Mouse (Mus musculus) gonadal fat pad, adult 2 months (tissue): ENCODE results near the gene Ticrr. TPM values are rescaled to one million over a fixed set of nuclear protein-coding genes. Genes with fewer than 3 reads are reported as not detected.

ENCODE experiments used
- DNase-seq: peaks from one replicate; pipeline ENCODE4 v3.0.0-alpha.2; 2012; ENCODE audit warnings: low read depth
- polyA plus RNA-seq: library from polyadenylated mRNA; depleted of rRNA; stranded (reverse); fragments of >200 nt; gene quantifications from 2 replicates; pipeline ENCODE4 v1.2.3, GENCODE M21; 2012; rRNA removed

Gene Ticrr
- polyA plus RNA-seq, 1 experiment: 0.20 TPM

DNA sequence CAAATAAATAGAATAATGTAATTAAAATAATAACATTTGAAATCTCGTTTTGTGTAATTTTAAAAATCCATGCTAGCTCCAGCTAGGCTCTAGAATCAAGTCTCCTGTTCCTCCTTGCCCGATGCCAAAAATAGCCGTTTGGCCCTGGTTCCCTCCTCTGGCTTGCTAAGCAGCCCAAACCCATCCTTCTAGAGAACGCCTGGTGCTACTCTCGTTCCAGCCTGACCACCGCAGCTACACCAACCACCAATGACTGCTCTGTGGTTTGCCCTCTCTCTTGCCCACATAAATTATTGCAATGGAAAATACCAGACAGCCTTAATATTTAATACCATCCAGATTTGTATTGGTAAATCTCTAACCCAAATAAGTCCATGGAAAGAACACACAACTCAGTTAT lies 87.7 kb downstream of the Ticrr start:
- DNase-seq: no peak

Other genes starting within 250 kb of the Ticrr start
- gene Polg, start 193.8 kb upstream of the Ticrr start, polyA plus RNA-seq: 40.7 and 50.3 TPM in 2 replicates
- gene Rhcg, start 42.5 kb upstream of the Ticrr start, polyA plus RNA-seq: 272 and 356 TPM in 2 replicates
- gene Kif7, start 55.5 kb downstream of the Ticrr start, polyA plus RNA-seq: 2.5 and 3.3 TPM in 2 replicates
- 1,005 and 1,059 TPM in 2 replicates for gene Plin1, start 72.7 kb downstream of the Ticrr start, polyA plus RNA-seq
- gene Pex11a, start 82.9 kb downstream of the Ticrr start, polyA plus RNA-seq: 34.3 and 44.7 TPM in 2 replicates
- 3.9 and 6.7 TPM in 2 replicates for gene Wdr93, start 83.0 kb downstream of the Ticrr start, polyA plus RNA-seq
- 0.55 and 1.4 TPM in 2 replicates for gene Mesp1, start 133.6 kb downstream of the Ticrr start, polyA plus RNA-seq
- gene Mesp2, start 150.5 kb downstream of the Ticrr start, polyA plus RNA-seq: 1.6 and 2.1 TPM in 2 replicates
- gene Anpep, start 200.9 kb downstream of the Ticrr start, polyA plus RNA-seq: 17.6 and 22.7 TPM in 2 replicates